Mouse (Mus musculus) G1E-ER4 (cell line): ENCODE data around the gene Gm20431. TPM values are rescaled to one million over a fixed set of nuclear protein-coding genes. Genes with fewer than 3 reads are reported as not detected.

ENCODE experiments used
- GATA1 ChIP-seq: IDR thresholded peaks from one replicate; pipeline ENCODE4 v1.8.0; 2012; ENCODE audit warnings: low read length, inconsistent platforms
- polyA plus RNA-seq: library from polyadenylated mRNA; stranded (reverse); fragments of >175 nt; gene quantifications from 2 replicates; pipeline ENCODE4 v1.2.3, GENCODE M21; 2012

The Gm20431 gene
- polyA plus RNA-seq, 1 experiment: not detected

DNA sequence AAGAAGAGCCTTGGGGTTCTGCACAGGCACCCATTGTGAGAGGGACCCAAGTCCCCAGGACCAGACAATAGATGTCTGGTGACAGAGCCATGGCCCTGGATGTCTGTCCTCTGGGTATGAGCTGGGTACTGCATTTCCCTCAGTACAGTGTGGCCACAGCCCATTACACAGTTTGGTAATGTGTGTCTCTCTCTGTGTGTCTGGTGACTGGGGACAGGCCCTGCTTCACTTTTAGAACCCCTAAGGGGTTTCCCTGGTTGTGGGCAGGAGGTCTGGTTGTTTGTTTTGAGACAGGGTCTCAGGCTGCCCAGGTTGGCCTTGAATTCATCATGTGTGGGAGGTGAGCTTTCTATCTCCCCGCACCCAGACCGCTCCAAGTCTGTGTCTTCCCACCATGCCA lies 76.0 kb downstream of the Gm20431 start:
- TF ChIP-seq GATA1: no peak

DNA sequence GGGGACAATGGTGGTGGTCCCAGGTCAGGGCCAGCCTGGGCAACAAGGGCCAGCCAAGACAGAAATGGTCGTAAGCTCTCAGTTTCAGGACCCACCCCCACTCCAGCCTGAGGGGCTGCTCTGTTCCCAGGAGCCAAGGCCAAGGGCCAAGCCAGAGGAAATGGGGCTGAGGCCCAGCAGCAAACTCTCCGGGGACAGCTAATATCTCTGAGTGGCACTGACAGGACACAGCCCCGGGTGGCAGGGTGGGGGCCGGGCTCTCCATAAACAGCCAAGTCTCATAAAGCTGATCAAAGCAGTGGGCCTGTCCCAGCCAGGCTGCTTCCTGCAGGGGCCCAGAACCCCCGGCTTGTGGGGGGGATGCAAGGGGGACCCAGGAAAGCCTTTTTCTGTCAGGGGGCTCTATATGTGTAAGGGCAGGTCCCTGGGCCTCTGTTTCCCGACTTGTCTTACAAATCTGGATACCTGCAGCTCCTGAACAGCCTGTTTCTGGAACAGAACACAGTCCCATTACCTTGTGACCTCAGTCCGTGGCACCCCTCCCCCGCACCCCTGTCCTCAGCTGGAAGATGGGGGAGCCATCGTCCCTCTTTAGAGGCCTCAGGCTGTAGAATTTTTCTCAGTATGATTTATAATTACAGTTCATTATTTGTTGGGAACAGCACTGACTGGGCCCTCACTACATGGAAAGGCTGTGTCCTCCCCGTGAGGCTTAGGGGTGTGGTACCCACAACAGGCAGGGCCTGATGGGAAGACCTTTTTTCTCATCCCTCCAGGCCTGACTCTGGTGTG lies 77.9 kb downstream of the Gm20431 start:
- TF ChIP-seq GATA1: no peak

DNA sequence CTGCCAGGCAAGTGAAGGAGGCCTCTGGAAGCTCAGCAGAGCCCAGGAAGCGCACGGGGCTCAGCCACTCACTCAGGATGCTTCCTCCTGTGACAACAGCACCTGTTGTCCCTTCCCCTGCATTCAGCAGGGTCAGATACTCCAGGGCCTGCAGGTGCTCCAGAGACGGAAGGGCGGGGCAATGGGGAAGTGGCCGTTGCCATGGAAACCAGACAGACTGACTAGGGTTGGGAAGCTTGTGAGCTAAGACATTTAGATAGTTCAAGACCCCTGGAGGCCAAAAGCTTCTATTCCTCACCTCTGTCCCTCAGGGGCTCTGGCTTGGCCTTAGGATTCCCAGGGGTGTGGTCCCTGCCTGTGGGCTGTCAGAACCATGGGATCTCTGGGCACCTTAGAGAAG lies 82.8 kb downstream of the Gm20431 start:
- TF ChIP-seq GATA1: no peak

DNA sequence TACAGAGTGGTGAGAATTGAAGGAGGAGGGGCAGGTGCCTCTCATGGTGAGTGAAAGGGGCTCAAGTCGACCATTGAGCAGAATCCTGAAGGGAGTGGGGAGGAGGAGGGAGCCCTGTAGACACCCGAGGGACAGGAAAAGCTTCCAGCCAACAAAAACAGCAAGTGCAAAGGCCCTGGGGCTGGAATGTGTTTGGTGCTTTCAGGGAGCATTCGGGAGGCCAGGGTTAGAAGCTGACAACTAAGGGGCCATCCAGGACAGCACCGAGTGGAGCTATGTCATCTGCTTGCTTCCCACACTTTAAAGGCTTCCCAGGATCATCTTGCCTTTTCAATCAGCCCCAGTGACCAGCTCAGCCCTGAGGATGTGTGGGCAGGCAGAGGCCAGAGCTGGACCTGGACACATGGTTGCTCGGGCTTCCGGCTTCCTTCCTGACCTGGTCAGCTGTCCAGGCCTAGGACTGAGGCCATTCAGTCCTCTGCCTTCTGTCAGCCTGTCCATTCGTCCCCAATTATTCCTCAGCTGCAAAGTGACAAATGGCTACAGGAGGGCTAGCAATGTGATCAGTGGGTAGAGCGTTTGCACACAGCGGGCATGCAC lies 84.0 kb downstream of the Gm20431 start:
- no peak for TF ChIP-seq GATA1

DNA sequence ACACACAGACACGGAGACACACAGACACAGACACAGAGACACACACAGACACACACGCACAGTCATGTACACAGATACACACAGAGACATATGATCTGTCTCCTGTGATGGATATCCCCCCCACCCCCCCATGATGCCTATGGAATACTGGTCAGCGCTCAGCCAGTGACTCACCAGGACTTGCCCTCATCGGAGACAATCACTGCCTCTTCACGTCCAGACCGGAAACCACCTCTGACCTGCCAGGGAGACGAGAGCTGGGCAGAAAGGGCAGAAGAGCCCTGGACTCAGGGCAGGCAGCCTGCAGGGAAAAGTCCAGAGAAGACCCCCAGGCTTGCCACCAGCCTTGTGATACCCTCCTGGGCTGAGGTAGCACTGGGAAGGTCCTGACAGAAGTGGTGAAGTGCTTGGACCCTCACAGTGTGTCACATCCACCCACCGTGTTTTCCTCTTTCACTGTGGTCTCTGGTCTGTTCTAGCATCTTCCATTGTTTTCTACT lies 85.1 kb downstream of the Gm20431 start:
- TF ChIP-seq GATA1: no peak

DNA sequence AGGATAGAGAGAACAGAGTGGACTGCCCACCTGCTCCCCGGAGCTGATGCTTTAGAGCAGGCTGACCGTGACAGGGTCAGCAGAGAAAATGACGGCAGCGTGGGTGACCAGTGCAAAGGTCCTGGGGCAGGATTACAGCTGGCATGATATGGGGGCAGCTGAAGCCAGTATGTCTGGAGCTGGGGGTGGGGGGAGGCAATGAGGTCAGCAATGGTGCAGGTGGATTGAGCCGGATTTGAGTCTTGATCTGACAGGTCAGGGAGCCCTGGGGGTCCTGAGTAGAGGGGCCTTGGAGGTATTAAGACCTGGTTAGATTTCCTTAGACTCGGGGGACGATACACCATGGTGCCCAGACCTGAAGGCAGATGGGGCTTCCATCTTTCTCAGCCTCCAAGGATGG lies 85.7 kb downstream of the Gm20431 start:
- TF ChIP-seq GATA1: no peak

DNA sequence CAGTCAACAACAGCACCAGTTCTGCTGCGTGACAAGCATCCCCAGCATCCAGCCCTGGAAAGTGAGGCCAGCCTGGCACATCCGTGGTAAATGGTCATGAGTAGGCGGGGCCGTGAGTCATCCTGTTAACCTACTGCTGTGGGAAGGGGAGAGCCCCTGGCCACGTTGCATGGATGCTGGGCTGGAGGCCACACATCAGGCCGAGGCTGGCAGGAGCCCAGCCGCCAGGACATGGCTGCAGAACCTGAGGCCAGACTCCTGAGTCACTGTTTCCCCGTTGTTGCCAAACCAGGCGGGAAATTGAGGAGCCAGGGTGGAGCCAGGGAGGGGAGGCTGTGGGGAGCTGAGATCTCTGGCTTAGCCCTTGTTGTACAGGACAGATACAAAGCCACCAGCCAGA lies 86.5 kb downstream of the Gm20431 start:
- TF ChIP-seq GATA1: no peak

DNA sequence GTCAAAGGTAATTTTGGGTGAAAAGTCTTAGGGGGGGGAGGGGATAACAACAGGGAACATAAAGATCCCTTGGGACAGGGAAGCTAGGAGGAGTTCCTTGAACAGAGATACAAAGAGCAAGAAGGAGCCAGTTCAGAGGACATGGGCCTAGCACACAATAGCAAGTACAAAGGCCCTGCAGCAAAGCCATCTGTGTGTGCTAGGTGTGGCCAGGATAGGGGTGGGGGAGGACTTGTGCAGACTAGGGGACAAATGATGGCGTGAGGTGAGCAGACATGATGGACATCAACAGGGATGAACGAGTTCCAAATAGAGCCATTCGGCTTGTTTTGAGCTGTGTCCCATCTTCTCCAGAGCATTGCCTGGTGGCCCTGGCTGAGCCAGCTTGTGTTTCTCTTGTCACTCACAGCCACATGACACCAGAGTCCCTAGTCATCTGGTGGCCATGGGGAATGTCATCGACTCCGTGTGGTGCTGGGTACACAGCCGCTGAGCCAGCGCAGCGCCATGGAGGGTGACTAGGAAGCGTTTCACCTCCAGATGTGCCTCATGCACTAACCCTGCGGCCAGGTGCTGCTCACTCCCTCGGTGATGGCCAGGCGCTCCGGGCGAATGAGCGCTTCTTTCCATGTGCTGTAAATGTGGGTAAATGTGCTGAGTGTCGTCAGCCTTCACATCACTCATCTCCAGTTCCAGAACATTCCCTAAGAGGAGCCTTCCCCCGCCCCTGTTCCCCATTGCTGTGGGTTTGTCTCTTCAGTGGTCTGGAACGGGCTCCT lies 89.7 kb downstream of the Gm20431 start:
- TF ChIP-seq GATA1: no peak

DNA sequence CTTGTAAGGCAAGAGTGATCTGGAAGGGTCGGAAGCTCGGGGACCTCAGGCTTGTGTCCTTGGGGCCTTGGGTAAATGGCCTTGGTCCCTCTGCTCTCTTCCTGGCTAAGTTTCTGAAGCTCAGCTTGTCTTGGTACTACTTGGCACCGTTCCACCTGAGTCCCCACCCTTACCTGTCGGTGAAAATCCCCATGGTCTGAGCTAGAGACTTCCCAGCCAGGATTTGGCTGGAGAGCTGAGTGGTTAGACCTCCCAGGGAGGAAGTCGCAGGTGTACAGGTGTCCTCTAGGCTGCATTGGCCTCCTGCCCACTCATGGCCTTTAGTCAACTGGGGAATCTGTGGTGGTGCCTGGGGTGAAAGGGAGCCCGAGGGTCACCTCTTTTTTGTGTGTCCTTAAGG lies 90.5 kb downstream of the Gm20431 start:
- no peak for TF ChIP-seq GATA1

DNA sequence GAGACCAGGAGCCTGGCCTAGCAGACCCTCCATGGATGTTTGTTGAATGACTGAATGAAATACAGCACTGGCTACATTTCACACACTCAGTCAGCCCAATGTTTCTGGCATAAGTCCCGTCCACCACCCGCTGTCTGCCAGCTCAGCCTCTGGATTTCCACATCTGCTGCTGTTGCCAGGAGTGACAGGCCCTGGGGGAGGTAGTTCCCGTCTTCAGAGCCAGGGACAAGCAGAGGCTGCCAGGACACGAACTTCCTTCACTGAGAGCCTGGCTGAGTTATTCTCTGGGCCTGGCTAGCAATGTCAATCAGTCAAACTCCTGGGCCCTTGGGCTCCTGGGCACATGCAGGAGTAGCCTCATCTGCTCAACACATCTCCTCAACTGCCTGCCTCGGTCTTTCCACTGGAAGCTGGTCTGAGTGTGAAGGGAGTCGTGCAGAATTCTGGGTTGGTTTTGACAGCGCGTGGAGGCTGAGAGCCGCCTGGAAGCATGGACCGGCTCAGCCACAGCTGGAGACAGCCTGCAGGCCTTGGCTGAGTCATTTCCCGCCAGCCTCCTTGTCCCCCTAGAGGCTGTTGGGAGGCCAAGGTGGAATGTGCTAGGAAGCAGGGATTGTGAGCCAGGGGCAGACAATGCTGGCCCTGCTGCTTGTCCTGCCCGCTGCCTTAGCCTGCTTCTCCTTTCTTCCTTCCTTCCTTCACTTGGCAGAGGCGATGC lies 91.2 kb downstream of the Gm20431 start:
- TF ChIP-seq GATA1: no peak

DNA sequence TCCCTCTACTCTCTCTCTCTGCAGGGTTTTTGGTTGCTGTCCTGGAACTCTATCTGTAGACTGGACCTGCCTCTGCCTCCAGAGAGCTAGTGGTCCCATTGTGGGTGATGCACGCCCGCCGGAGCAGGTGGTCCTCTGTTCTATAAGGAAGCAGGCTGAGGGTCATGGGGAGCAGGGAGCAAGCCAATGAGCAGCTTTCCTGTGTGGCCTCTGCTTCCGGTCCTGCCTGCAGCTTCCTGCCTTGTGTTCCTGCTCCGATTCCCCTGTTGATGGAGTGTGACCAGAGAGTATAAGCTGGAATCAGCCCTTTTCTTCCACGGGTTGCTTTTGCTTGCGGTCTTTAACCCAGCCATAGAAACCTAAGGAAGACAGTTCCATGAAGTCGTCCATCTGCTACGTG lies 93.2 kb downstream of the Gm20431 start:
- no peak for TF ChIP-seq GATA1

DNA sequence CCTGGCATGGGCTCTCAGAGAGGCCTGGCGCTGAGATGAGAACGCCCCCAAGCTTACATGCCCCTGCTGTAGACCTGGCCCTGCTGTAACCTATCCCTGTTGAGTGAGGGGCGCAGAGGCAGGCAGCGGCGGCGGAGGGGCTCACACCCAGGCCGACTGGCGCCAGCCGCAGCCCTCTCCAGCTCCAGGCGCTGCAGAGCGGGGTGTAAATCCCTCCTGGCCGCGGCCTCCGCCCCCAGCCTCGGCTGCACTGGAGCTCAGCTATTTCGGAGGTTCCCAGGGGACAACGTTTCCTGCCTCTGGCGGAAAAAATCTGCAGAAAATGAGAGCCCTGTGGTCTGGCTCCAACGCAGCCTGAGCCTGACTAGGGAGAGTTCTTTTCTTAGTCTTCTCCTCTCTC lies 95.6 kb downstream of the Gm20431 start:
- no peak for TF ChIP-seq GATA1

DNA sequence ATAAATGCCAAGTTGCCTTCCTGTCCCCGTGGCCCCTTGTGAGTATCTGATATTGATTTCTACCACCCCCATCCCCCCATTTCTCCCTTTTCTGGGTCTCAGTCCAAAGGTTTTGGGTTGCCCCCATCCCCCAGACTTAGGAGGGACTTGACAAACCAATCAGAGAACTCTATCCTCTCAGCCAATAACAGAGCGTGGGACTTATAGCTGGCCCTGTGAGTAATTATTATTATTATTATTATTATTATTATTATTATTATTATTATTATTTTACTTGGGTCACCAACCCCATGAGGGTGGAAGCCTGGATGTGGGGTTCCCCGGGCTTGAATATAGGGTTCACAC lies 96.0 kb downstream of the Gm20431 start:
- no peak for TF ChIP-seq GATA1

DNA sequence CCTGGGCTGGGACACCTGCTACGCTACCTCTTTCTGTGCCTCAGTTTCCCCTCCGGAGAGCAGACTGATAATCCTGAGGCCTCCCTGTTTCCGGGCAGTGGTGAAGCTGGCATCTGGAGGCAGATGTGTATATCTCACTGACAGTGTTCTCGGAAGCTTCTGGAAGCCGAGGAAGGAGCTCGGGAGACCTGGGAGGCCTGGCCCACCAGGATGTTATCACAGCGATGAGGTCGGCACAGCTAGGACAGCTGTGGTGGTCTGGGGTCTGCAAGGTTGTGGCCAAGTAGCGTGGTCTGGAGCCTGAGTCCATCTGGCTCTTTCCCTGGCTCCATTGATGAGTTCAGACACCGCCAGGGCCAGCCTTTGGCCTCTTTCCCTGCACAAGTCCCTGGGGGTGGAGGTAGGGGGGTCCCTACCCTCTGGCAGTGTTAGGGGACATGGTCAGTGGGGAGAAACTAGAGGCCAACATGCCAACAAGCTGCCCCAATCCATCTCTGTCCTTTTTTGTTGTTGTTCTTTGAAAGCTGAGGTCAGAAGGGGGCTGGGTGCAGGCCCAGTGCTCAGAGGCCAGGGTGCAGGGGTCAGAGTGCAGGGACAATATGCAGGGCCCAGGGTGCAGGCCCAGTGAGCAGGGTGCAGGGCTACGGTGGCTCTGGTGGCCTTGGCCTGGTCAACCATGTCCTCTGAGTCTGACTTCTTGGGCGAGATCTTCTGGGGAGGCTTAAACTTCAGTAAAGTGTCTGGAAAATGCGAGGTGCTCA lies 96.6 kb downstream of the Gm20431 start:
- TF ChIP-seq GATA1: no peak

DNA sequence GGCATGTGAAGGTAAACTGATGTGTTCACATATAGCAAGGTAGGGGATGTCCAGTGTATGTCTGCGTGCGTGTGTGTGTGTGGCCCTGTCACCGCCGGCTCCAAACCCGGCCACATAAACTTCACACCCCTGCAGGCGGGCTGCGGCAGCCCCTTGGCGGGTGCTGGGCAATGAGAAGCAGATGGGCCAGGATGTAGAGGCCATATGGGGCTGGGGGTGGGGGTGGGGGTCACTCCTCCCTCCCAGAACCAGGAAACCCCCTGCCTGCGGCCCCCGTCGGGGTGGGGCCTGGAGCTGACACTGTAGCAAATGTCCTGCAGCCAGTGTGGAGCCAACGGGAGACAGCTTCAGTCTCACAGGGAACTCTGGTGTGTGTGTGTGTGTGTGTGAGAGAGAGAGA lies 97.6 kb downstream of the Gm20431 start:
- no peak for TF ChIP-seq GATA1
